Mouse (Mus musculus) small intestine, adult 2 months (tissue): ENCODE results near the gene Rasa4.

Experiments used
- CTCF ChIP-seq: fragments of 200-500 bp; IDR thresholded peaks from 2 replicates; pipeline ENCODE4 v1.5.1; 2012; ENCODE audit warnings: low read depth, mild to moderate bottlenecking, control low read depth, inconsistent platforms, low read length, moderate library complexity, mixed read lengths; ENCODE audit not compliant: insufficient replicate concordance, insufficient read length; ENCODE audit errors: extremely low read depth
- POLR2A ChIP-seq: fragments of 200-500 bp; IDR thresholded peaks from 2 replicates; pipeline ENCODE4 v1.6.1; 2012; ENCODE audit warnings: low read depth, mild to moderate bottlenecking, control low read depth, inconsistent platforms, low read length, moderate library complexity

GRCm38 (mm10) chr5:136083669-136084107, at the start of gene Rasa4:
- no peak for TF ChIP-seq POLR2A
- no peak for TF ChIP-seq CTCF
